Mouse (Mus musculus) hematopoietic stem cell, adult 5-6 weeks (primary cell): ENCODE data around the gene Tceanc2. TPM values are rescaled to one million over a fixed set of nuclear protein-coding genes. Genes with fewer than 3 reads are reported as not detected.

Source experiments
- ATAC-seq, 2 experiments: fragments of 125-278 bp in 1 of 2; replicated peaks in 1 of 2; 2 replicates each; pipeline ENCODE4 v1.8.0; 2016 to 2017; ENCODE audit warnings: inconsistent platforms in 2 of 2, mild to moderate bottlenecking in 2 of 2, moderate number of reproducible peaks in 2 of 2, low read depth in 1 of 2, moderate TSS enrichment in 1 of 2; ENCODE audit not compliant: low FRiP score in 2 of 2, poor library complexity in 2 of 2, severe bottlenecking in 2 of 2, insufficient read depth in 1 of 2, low TSS enrichment in 1 of 2
- total RNA-seq: library from RNA; stranded (forward); fragments of 172-1452, 232-1000 nt; gene quantifications from 2 replicates; pipeline ENCODE4 v1.2.3, GENCODE M21; 2017

The Tceanc2 gene
- total RNA-seq, 1 experiment from 2014 or later, result 15.3 TPM

DNA sequence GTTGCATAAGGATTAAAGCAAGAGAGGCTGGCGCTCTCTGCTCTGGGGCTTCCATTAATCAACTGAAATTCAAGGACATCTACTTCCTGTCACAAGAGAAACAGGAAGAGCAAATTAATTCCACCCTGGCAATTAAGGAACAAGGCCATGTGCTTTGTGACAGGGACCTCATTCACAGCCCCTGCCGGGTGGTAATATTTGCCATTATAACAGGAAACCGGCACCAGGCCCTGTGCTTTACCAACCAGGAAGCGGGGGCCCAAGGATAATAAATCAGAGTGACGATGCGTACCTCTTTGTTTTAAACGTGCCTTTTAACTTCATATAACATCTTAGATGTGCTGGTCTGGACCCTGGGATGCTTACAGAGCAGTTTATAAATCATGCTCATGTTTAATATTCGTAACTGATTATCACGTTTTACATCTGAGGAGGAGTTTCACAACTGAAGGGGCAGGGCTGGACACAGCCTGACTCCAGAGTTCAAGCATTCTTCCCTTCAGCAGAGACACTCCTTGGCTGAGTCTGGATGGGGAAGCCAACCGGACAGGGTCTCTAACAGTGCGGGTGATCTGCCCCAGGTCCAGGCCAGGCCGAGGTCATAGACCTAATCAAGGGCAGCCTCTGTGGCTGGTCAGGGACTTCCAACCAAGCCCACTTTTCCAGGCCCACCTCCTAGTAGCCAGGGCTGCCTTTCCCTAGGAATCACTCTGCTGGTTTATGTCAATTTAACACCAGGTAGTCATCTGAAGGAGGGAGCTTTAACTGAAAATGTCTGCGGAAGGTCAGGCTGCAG is 38.9 kb downstream of the Tceanc2 start:
- ATAC-seq, result peak; percentile 81

- ATAC-seq, result no peak
Measured at GRCm38 (mm10) chr4:107138948-107139835, 39.7 kb downstream of the Tceanc2 start.

DNA sequence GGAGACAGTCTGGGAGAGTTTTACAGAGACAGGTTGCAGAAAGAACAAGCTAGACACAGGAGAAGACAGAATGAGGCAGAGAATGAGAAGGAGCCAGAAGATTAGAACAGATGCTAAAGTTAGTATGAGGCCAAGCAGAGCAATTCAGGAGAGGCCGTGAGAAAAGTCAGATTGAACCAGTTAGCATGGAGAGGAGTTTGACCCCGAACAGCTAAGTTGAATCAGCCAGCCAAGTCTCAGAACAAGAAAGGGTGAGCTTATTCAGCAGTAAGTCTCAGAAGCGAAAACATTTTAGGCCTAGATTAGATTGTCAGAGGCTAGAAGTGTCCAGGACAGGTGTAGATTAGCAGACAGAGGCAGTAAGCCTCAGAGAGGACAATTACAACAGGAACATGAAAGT is 42.4 kb downstream of the Tceanc2 start:
- no peak for ATAC-seq

- ATAC-seq, result no peak
Measured at GRCm38 (mm10) chr4:107135663-107136062, 43.3 kb downstream of the Tceanc2 start.

DNA sequence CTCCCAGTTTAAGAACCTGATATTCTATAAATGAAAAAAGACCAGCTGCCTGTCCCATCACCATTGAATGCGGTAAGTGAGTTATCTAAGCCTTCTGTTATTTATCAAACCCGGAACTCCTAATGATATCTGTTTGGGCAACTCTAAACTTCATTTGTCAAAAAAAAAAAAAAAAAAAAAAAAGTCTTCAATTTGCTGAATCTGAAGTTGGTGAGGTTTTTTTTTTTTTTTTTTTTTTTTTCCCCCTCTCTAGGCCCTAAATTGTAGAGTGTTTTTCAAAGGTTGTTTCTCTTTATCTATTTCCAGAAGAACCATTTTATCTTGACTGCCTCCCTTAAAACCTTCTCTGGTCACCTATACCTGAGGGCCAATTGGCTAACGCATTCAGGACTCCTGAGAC is 44.0 kb downstream of the Tceanc2 start:
- no peak for ATAC-seq

DNA sequence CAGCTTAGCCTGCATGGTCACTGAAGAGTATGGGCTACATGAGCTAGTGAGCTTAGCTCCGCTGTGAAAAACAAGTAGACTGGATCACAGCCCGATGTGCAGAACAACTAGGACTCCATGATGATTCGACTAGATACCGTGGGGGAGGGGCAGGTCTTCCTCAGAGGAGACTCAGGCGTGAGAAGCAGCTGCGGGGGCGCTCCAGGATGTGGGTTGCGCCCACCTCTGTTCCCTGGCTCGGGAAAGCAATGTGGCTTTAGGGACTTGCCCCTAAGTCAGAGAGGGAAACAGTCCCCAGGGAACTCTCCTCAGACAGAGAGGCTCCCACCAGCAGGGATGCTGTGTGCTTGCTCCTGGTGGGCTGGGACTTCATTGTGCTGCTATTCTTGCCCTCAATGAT is 48.4 kb downstream of the Tceanc2 start:
- no peak for ATAC-seq

DNA sequence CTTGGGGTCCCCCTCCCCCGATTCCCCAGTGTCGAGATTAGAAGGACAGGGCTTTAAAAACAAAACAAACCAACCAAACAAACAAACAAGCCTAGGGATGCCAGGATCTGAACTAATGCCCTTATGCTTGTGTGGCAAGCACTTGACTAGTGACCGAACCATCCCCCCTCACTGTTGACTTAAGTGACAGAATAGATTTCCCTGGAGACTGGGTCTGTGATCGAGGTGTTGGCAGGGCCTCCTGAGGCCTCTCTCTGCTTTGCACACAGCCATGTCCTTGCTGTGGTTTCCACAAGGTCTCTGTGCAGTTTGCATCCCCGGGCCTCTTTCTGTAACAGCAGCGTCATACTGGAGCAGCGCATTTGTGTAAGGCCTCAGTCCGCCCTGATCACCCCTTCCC is 49.5 kb downstream of the Tceanc2 start:
- no peak for ATAC-seq

DNA sequence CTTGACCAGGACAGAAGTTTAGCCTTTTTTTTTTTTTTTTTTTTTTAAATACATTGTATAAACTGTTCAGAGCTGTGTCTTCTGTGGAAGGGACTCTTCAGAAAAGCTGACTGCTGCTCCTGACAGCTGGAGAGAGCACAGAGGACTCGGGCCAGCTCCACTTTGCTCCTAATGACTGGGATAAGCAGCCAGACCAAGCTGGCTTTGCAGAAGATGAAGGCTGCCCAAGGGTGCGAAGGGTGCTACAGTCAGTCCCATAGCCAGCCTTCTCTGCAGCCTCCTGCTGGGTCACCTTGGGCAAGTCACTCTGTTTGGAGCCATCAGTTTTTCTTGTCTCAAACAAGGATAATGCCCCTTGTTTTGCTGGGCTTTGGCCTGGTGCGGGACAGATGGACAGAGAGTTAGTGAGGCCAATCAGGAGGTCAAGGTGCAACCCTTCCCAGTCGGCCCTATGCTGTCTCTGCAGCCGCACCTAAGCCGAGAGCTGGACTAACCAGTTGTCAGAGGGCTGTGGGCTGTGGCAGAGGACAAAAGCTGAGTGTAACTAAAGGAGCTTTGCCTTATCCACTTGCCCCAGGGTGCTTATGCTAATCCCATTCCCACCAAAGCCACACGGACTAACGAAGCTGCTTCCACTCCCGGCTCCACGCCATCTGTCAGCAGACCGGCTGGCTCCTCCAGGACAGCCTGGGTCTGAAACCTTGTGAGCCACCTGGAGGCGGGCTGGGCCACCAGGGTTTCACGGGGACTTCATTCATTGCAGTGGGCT is 50.8 kb downstream of the Tceanc2 start:
- no peak for ATAC-seq

DNA sequence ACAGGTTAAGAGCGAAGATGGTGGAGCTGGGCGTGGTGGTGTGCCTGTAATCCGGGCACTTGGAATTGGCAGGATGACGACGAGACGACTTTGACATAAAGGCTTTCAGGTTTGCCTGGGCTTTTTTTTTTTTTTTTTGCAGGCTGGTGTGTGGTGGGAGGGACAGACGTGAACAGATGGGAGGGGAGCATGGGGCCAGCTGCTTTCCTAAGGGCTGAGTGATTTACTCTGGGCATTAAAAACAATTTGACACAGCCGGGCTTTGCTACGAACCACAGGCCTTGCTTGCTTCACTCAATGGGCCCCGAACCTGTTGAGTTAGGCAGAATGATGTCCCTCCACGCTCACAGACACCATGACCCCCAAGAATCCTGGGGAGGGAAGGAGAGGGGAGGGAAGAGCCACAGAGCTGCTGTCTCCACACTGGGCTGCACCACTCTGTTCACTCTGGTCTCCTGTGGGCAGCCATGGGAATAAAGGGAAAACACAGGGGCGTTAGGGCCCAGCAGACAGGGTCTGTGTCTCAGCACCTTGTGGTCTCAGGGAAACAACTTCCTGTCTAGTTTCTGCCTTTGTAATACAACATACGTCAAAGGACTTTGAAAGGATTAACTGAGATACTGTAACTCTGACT is 51.9 kb downstream of the Tceanc2 start:
- ATAC-seq, result no peak

DNA sequence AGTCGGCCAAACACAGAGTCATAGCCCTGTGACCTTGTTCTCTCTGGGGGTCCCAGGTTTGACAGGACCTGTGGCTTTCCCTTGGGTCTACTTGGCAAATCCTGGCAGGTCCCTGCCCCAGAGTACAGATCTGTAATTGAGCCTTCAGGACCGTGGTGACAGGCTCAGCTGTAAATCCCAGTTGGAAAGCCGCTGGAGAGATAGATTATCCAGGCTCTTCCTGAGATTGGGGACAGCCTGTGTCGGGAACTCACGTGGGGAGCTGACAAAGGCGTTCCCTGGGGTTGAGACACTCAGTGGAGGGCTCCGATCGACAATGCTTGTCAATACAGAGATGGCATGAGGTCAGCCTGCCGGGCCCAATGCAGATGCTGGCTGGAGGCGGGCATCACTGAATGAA is 52.5 kb downstream of the Tceanc2 start:
- no peak for ATAC-seq

DNA sequence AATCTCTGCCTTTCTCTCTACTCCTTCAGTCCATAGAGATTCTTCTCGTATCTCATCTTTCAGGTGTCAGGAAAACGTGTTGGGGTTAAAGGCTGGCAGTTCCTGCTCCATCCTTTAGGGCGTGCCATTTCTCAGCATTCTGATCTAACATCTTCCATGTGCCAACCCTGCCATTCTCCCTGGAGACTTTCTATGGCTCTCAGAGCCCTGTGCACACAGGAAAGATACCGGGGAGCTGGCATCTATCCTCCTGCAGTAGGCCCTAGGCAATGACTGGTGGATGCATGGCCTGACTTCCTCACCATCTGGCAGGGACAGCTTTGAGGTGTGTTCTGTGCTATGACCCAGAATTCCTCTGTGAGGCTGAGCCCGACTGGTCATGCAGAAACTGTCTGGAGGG is 53.8 kb downstream of the Tceanc2 start:
- ATAC-seq, result no peak

- no peak for ATAC-seq
Measured at GRCm38 (mm10) chr4:107124376-107124775, 54.5 kb downstream of the Tceanc2 start.

DNA sequence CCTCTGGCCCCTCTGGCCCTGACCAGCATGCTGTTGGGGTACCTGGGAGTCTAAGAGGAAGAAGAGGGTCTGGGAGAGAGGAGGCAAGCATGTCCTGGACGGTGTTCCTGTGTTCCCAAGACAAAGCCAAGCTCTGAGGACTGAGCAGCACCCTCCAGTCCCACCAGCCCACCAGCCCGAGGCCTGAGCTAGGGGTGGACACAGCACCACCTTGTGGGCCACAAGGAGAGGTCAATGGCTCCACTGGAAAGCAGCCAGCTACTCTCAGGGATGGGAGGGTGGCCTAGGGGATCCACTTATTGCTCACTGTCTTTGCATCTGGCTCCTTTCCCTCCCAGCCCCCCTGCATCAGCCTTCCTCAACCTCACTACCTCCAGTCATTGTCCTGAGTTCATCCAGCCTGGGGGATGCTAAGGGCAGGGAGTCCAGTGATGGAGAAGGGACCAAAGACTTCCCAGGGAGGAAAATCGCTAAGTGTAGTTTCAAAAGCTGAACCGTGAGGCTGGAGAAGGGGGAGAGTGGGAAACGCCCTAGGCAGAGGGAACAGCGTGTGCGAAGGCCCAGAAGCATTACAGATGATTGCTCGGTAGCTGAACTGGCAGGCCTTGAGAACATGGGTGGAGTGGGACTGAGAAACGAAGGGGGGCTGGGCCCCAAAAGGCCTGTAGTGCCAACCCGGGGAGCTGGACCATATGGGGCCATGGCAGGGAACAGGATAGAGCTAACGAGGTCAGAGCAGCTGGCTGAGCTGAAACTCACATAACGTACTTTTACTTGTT is 57.6 kb downstream of the Tceanc2 start:
- ATAC-seq, result no peak

DNA sequence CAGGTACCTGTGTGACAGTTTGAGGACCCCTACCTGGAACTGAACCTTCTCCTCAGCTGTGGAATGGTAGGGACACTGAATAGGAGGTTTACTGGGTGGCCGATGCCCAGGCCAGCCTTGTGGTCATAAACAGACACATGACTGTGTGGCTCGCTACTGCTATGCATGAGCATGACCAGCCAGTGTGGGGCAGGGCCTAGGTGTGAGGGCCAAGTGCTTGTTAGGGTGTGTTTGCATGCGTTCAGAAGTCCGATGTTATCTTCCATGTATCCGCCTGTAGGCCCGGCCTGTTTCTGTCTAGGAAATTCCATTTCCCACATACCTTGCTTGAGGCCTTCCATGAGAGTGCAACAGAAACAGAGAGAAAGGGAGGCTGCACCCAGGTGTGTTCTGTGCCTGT is 58.2 kb downstream of the Tceanc2 start:
- no peak for ATAC-seq

GRCm38 (mm10) chr4:107119056-107119455 is 59.9 kb downstream of the Tceanc2 start:
- no peak for ATAC-seq

- no peak for ATAC-seq
Measured at GRCm38 (mm10) chr4:107117741-107118385, 61.1 kb downstream of the Tceanc2 start.
